Mouse (Mus musculus) forebrain, embryonic 13.5 days (tissue): ENCODE results near the gene A630001G21Rik. TPM values are rescaled to one million over a fixed set of nuclear protein-coding genes. Genes with fewer than 3 reads are reported as not detected.

Experiments
- ATAC-seq: fragments of 200-750 bp; cut with Nextera tagmentation; 2 replicates; pipeline ENCODE4 v1.8.0; 2017
- H3K27ac ChIP-seq: fragments of 300-500 bp; sonication (generic); 2 replicates; pipeline ENCODE4 v1.5.1; 2015; ENCODE audit warnings: inconsistent platforms, mild to moderate bottlenecking, moderate library complexity
- H3K27me3 ChIP-seq: fragments of 300-500 bp; sonication (generic); 2 replicates; pipeline ENCODE4 v1.6.1; 2015; ENCODE audit warnings: mild to moderate bottlenecking, inconsistent platforms
- H3K36me3 ChIP-seq: fragments of 300-500 bp; sonication (generic); 2 replicates; pipeline ENCODE4 v1.6.1; 2015; ENCODE audit warnings: mild to moderate bottlenecking, inconsistent platforms; ENCODE audit not compliant: poor library complexity, severe bottlenecking
- H3K4me1 ChIP-seq: fragments of 300-500 bp; sonication (generic); 2 replicates; pipeline ENCODE4 v1.6.1; 2015; ENCODE audit warnings: inconsistent platforms
- H3K4me2 ChIP-seq: fragments of 300-500 bp; sonication (generic); 2 replicates; pipeline ENCODE4 v1.6.1; 2015; ENCODE audit warnings: inconsistent platforms, mild to moderate bottlenecking, moderate library complexity
- H3K4me3 ChIP-seq: fragments of 300-500 bp; sonication (generic); 2 replicates; pipeline ENCODE4 v1.5.1; 2015; ENCODE audit warnings: mild to moderate bottlenecking, inconsistent platforms
- H3K9ac ChIP-seq: fragments of 300-500 bp; sonication (generic); 2 replicates; pipeline ENCODE4 v1.6.1; 2015; ENCODE audit warnings: mild to moderate bottlenecking, inconsistent platforms
- H3K9me3 ChIP-seq: fragments of 300-500 bp; sonication (generic); replicated peaks from 2 replicates; pipeline ENCODE4 v1.6.1; 2016; ENCODE audit warnings: inconsistent platforms
- WGBS: fragments of 180-500 bp; shearing (Covaris S2); methylation state at CpG from one replicate; pipeline ENCODE4 v1.1.7; 2015; 5-methylcytosine and 5-hydroxymethylcytosine counted together
- polyA plus RNA-seq: library from polyadenylated mRNA; unstranded; fragments of >200 nt; fragmentation: Nextera tagmentation; extraction: Ambion mirVana; gene quantifications from 2 replicates; pipeline ENCODE4 v1.2.1, GENCODE M21; 2015

A630001G21Rik gene
- polyA plus RNA-seq, 1 experiment from 2014 or later, result 0.62 TPM

DNA sequence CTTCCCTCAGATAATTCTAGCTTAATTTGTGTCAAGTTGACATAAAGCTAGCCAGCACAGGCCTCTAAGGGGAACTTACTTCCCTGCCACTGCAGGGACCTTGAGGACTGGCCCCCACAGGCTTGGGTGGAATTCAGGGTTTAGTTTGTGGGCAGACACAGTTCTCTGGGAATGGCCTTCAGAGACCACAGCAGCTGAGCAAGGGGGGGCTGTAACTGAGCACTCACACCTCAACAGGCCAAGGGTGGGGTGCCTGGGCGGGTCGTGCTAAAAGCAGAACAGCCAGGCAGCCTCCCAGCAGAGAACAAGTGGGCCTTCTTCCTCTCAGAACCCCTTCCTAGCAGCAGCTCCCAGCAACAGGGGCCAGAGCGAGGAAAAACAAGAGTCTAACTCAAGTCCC is 12.3 kb downstream of the A630001G21Rik start:
- Histone ChIP-seq H3K9ac (no peak overlapping the region), H3K4me3 (no peak overlapping the region), H3K4me2 (no peak overlapping the region), H3K4me1 (no peaks in the 10 kb centered on the region), H3K27me3 (no peaks in the 10 kb centered on the region), H3K36me3 (no peaks in the 10 kb centered on the region), H3K9me3 (no peaks in the 10 kb centered on the region), H3K27ac (no peak overlapping the region)
- WGBS, result 82% methylated on average over 3 of the region's 3 CpGs
- ATAC-seq, result no peak

- Histone ChIP-seq H3K9ac (no peak overlapping the region), H3K4me3 (no peak overlapping the region), H3K9me3 (no peaks in the 10 kb centered on the region), H3K36me3 (no peaks in the 10 kb centered on the region), H3K4me1 (no peaks in the 10 kb centered on the region), H3K4me2 (no peak overlapping the region), H3K27ac (no peak overlapping the region), H3K27me3 (no peaks in the 10 kb centered on the region)
- no peak for ATAC-seq
- 86% methylated on average over 4 of the region's 4 CpGs for WGBS
Observed at GRCm38 (mm10) chr1:85764291-85764690, 14.2 kb downstream of the A630001G21Rik start.

DNA sequence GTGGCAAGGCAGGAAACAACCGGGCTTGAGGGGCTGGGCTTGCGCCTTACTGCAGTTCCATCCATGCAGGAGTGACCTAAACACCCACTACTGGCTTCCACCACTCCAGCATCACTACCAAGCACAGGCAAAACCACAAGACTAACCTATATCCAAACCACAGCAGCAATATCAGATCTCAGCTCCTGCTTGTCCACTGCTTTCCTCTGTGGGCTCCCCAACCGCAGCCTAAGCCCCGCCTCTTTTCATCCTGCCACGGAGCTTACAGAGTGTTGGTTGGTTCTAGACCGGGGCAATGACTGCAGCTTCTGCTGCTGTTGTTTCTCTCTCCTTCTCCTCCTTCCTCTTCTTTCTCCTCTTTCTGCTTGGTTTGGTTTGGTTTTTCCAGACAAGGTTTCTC is 15.1 kb downstream of the A630001G21Rik start:
- no peak overlapping the region for H3K4me2 ChIP-seq
- 89% methylated on average over 6 of the region's 6 CpGs for WGBS
- no peak for ATAC-seq
- H3K4me3 ChIP-seq, result no peak overlapping the region
- no peak overlapping the region for H3K27ac ChIP-seq
- no peaks in the 10 kb centered on the region for H3K9me3 ChIP-seq
- no peak overlapping the region for H3K9ac ChIP-seq
- no peaks in the 10 kb centered on the region for H3K36me3 ChIP-seq
- peaks cover 4% of the 10 kb centered on the region for H3K4me1 ChIP-seq
- no peaks in the 10 kb centered on the region for H3K27me3 ChIP-seq

GRCm38 (mm10) chr1:85761665-85762064 is 16.8 kb downstream of the A630001G21Rik start:
- Histone ChIP-seq H3K9ac (no peak overlapping the region), H3K4me2 (no peak overlapping the region), H3K27me3 (no peaks in the 10 kb centered on the region), H3K4me1 (peaks cover 8% of the 10 kb centered on the region), H3K27ac (no peak overlapping the region), H3K4me3 (no peak overlapping the region), H3K36me3 (no peaks in the 10 kb centered on the region), H3K9me3 (no peaks in the 10 kb centered on the region)
- ATAC-seq, result no peak
- WGBS, result 93% methylated on average over 4 of the region's 4 CpGs

GRCm38 (mm10) chr1:85758969-85759293 is 19.5 kb downstream of the A630001G21Rik start:
- Histone ChIP-seq H3K27me3 (no peaks in the 10 kb centered on the region), H3K9me3 (no peaks in the 10 kb centered on the region), H3K27ac (no peak overlapping the region), H3K9ac (no peak overlapping the region), H3K36me3 (no peaks in the 10 kb centered on the region), H3K4me3 (no peak overlapping the region), H3K4me1 (peaks cover 8% of the 10 kb centered on the region), H3K4me2 (0 out of 2 replicates have a peak overlapping the region, but pooled peaks have one; percentile 24)
- WGBS, result 17% methylated on average over 1 of the region's 1 CpGs
- ATAC-seq, result no peak

DNA sequence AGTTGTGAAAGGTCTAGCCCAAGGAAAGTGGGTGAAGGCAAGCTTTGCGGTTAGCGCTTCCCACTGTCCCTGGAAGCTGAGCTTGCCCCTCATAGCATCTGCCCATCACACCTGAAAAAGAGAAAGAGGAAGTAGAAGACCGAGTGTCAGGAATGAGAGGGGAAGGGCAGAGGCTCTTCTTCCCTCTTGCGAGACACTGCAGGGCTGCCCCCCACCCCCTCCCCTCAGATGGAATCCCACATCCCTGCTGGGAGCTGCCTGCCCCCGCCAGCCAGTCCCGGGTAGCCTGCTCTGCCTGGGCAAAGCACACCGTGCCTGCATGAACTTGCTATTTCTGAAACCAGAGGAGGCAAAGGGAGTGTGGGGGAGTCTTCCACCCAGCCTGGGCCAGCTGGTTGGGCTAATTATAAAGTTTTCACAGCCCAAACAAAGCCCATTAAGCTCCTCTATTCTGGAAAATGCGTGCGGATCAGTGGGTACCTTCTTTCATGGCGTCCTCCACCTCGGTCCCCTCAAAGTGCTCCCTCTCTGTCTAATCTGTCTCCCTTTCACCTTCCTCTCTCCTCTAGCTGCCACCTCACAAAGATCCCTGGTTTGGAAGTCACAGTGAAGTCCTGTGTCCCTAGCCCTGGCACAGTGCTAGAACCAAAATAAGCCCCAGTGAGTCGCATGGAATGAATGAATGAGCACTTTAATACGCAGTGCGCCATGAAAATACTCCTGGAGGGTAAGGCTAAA is 20.0 kb downstream of the A630001G21Rik start:
- Histone ChIP-seq H3K9ac (no peak overlapping the region), H3K4me1 (peaks cover 8% of the 10 kb centered on the region), H3K9me3 (no peaks in the 10 kb centered on the region), H3K27ac (no peak overlapping the region), H3K4me3 (no peak overlapping the region), H3K4me2 (peak overlapping the region; percentile 24), H3K36me3 (no peaks in the 10 kb centered on the region), H3K27me3 (no peaks in the 10 kb centered on the region)
- WGBS, result 23% methylated on average over 14 of the region's 14 CpGs
- no peak for ATAC-seq

DNA sequence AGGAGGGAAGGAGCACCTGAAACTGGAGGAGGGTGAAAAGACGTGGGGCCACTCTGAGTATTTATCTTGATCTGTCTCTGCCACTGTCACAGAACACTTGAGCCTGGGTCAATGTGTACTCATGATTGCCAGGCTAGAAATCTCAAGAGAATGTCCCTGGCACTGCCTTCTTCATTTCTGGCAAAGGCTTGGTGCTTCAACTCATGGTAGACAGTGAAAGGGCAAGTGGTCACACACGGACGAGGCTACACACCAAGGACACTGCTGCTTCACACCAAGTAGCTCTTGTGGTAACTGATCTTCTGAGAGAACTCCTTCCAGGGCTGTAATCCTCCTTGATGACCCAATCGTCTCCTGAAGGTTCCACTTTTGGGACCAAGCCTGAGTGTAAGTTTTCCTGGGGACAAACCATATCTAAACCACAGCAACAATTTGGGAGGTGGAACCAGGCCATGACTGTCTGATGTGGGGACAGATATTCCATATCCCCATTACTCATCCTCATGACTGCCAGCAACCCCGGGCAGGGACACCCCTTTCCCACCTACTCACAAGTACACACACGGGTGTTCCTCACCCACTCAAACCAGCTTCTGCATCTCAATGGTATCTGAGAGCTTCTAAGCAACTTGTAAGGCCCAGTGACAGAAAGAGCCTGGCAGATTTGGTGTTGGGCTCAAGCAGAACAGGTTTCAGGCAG is 20.8 kb downstream of the A630001G21Rik start:
- H3K9me3 ChIP-seq, result no peaks in the 10 kb centered on the region
- WGBS, result 85% methylated on average over 6 of the region's 6 CpGs

GRCm38 (mm10) chr1:85751932-85752680 is 26.3 kb downstream of the A630001G21Rik start:
- no peak overlapping the region for H3K4me3 ChIP-seq
- H3K9me3 ChIP-seq, result no peaks in the 10 kb centered on the region
- no peaks in the 10 kb centered on the region for H3K27me3 ChIP-seq
- no peak overlapping the region for H3K9ac ChIP-seq
- H3K27ac ChIP-seq, result no peak overlapping the region
- no peak for ATAC-seq
- H3K36me3 ChIP-seq, result no peaks in the 10 kb centered on the region
- no peaks in the 10 kb centered on the region for H3K4me1 ChIP-seq
- no peak overlapping the region for H3K4me2 ChIP-seq
- WGBS, result 83% methylated on average over 11 of the region's 11 CpGs

More for the DNA sequence above, 20.8 kb downstream of the A630001G21Rik start:
- Histone ChIP-seq H3K36me3 (no peaks in the 10 kb centered on the region), H3K4me1 (peaks cover 8% of the 10 kb centered on the region), H3K4me2 (no peak overlapping the region), H3K9ac (no peak overlapping the region), H3K4me3 (no peak overlapping the region), H3K27ac (no peak overlapping the region), H3K27me3 (no peaks in the 10 kb centered on the region)
- ATAC-seq, result no peak

- Histone ChIP-seq H3K27me3 (no peaks in the 10 kb centered on the region), H3K9me3 (no peaks in the 10 kb centered on the region), H3K36me3 (no peaks in the 10 kb centered on the region), H3K27ac (no peak overlapping the region), H3K9ac (no peak overlapping the region), H3K4me3 (no peak overlapping the region), H3K4me1 (no peaks in the 10 kb centered on the region), H3K4me2 (no peak overlapping the region)
- 0 out of 2 replicates have a peak, but pooled peaks have one; percentile 8 for ATAC-seq
- 53% methylated on average over 6 of the region's 6 CpGs for WGBS
Observed at GRCm38 (mm10) chr1:85751494-85751893, 26.9 kb downstream of the A630001G21Rik start.

DNA sequence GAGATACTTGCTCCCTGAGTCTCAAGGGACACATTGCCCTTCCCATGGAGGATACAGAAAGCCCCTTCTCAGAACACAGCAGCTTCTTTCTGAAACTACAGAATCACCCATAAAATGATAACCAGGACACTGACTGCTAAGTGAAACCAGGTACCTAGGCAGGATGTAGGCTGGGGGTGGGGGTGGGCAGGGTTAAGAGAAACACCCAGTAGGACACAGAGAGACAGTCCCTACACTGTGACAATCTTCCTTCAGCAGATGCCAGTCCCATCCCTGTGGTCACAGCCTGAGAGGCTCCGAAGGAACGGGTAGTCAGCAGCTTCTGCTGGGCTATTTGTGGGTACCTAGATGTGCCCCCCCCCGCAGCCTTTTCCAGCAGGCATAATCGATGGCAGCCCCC is 27.8 kb downstream of the A630001G21Rik start:
- H3K4me2 ChIP-seq, result no peak overlapping the region
- no peaks in the 10 kb centered on the region for H3K4me1 ChIP-seq
- no peaks in the 10 kb centered on the region for H3K27me3 ChIP-seq
- H3K36me3 ChIP-seq, result no peaks in the 10 kb centered on the region
- whole genome bisulfite sequencing, result 91% methylated on average over 4 of the region's 4 CpGs
- ATAC-seq, result no peak
- no peaks in the 10 kb centered on the region for H3K9me3 ChIP-seq
- H3K9ac ChIP-seq, result no peak overlapping the region
- H3K27ac ChIP-seq, result no peak overlapping the region
- no peak overlapping the region for H3K4me3 ChIP-seq

- Histone ChIP-seq H3K4me1 (no peaks in the 10 kb centered on the region), H3K27me3 (no peaks in the 10 kb centered on the region), H3K4me3 (no peak overlapping the region), H3K4me2 (no peak overlapping the region), H3K9me3 (no peaks in the 10 kb centered on the region), H3K9ac (no peak overlapping the region), H3K27ac (no peak overlapping the region), H3K36me3 (no peaks in the 10 kb centered on the region)
- 68% methylated on average over 2 of the region's 2 CpGs for WGBS
- ATAC-seq, result no peak
Observed at GRCm38 (mm10) chr1:85749829-85750228, 28.6 kb downstream of the A630001G21Rik start.

GRCm38 (mm10) chr1:85746511-85746910 is 31.9 kb downstream of the A630001G21Rik start:
- H3K9ac ChIP-seq, result no peak overlapping the region
- ATAC-seq, result no peak
- no peak overlapping the region for H3K4me2 ChIP-seq
- WGBS, result 92% methylated on average over 5 of the region's 5 CpGs
- no peaks in the 10 kb centered on the region for H3K36me3 ChIP-seq
- peaks cover 6% of the 10 kb centered on the region for H3K4me1 ChIP-seq
- no peak overlapping the region for H3K27ac ChIP-seq
- H3K27me3 ChIP-seq, result no peaks in the 10 kb centered on the region
- no peaks in the 10 kb centered on the region for H3K9me3 ChIP-seq
- no peak overlapping the region for H3K4me3 ChIP-seq
